Mouse (Mus musculus): ENCODE results near the gene Atxn2.
"Not testable (repeated sequence)": the region's sequence is repeated elsewhere in the genome, so short reads cannot be mapped to it uniquely, and the experiment has no call there.

Gene Atxn2

GRCm38 (mm10) chr5:121835949-121836691, 125.0 kb downstream of the Atxn2 start:
- DNase-seq (ENCODE audit: low read depth): no peak

GRCm38 (mm10) chr5:121836692-121837415, 125.7 kb downstream of the Atxn2 start:
- DNase-seq (ENCODE audit: low read depth): peak; percentile 86

- DNase-seq (ENCODE audit: low read depth): no peak
Observed at GRCm38 (mm10) chr5:121837441-121838340, 126.6 kb downstream of the Atxn2 start, which contains the start of gene Sh2b3. Sh2b3 (minus strand) TSS chr5:121837646.

- DNase-seq (ENCODE audit: low read depth): no peak
Observed at GRCm38 (mm10) chr5:121838341-121839127, 127.4 kb downstream of the Atxn2 start.

GRCm38 (mm10) chr5:121839128-121839473, 128.0 kb downstream of the Atxn2 start:
- no peak for DNase-seq (ENCODE audit: low read depth)

- no peak for DNase-seq (ENCODE audit: low read depth)
Observed at GRCm38 (mm10) chr5:121841516-121841915, 130.4 kb downstream of the Atxn2 start.

GRCm38 (mm10) chr5:121841973-121842372, 130.8 kb downstream of the Atxn2 start:
- no peak for DNase-seq (ENCODE audit: low read depth)

GRCm38 (mm10) chr5:121842665-121843118, 131.6 kb downstream of the Atxn2 start:
- DNase-seq (ENCODE audit: low read depth): no peak

- no peak for DNase-seq (ENCODE audit: low read depth)
Observed at GRCm38 (mm10) chr5:121843138-121843905, 132.2 kb downstream of the Atxn2 start.

GRCm38 (mm10) chr5:121845361-121845760, 134.2 kb downstream of the Atxn2 start:
- no peak for DNase-seq (ENCODE audit: low read depth)

GRCm38 (mm10) chr5:121846322-121846721, 135.2 kb downstream of the Atxn2 start:
- no peak for DNase-seq (ENCODE audit: low read depth)

GRCm38 (mm10) chr5:121847269-121847668, 136.1 kb downstream of the Atxn2 start:
- DNase-seq (ENCODE audit: low read depth): not testable (repeated sequence)

GRCm38 (mm10) chr5:121848035-121848519, 136.9 kb downstream of the Atxn2 start:
- peak; percentile 54 for DNase-seq (ENCODE audit: low read depth)

GRCm38 (mm10) chr5:121848743-121849142, 137.6 kb downstream of the Atxn2 start, which contains the start of gene Pheta1:
Pheta1 (plus strand) TSS chr5:121848984.
- DNase-seq (ENCODE audit: low read depth): peak; percentile 64

- DNase-seq (ENCODE audit: low read depth): no peak
Observed at GRCm38 (mm10) chr5:121849478-121850349, 138.6 kb downstream of the Atxn2 start.

GRCm38 (mm10) chr5:121853368-121854051, 142.4 kb downstream of the Atxn2 start:
- DNase-seq (ENCODE audit: low read depth): no peak

GRCm38 (mm10) chr5:121854768-121855167, 143.6 kb downstream of the Atxn2 start:
- DNase-seq (ENCODE audit: low read depth): no peak

- no peak for DNase-seq (ENCODE audit: low read depth)
Observed at GRCm38 (mm10) chr5:121856740-121857139, 145.6 kb downstream of the Atxn2 start.

GRCm38 (mm10) chr5:121858427-121858826, 147.3 kb downstream of the Atxn2 start:
- no peak for DNase-seq (ENCODE audit: low read depth)

Data from fibroblast of lung, adult 2 months (primary cell).